Mouse (Mus musculus): ENCODE measurements at regions not wholly inside any gene's neighbourhood (a gene's known extent, or its start where the extent isn't known, plus 50 kb on each side); places are given as distances from the start of the nearest gene placed in this dataset.

DNA sequence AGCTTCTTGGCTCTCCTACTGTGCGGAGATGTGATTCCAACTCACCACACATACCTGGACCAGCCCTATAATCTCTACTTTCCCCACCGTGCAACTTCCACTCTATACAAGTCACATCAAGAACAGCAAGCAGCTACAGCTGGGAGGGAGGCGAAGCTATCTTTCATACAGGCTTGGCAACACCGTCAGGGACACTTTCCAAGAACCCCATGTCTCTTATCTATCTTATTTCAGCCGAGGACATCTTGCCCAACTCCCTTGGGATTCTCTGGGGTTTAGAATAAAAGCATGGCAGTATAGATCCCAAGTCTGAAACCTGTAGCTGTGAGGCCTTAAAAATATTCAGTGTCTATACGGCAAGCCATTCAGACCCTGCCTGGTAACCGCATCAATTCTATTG is 341.5 kb upstream of the Tbx3 start:
- TF ChIP-seq POLR2A (IDR thresholded peaks at IDR 0.05; ENCODE audit: control insufficient read depth, low read depth, low read length) = no peak
- no peak for TF ChIP-seq CTCF (IDR thresholded peaks at IDR 0.05; ENCODE audit: control insufficient read depth, insufficient read depth, insufficient replicate concordance, low read depth, low read length)
